Mouse (Mus musculus): ENCODE results near the gene Hcn1.

GRCm38 (mm10) chr13:117595183-117595532 is 7.0 kb upstream of the Hcn1 start:
- TF ChIP-seq POLR2A (IDR thresholded peaks at IDR 0.05; ENCODE audit: insufficient read depth, low read depth, low read length) (no peak), CTCF (IDR thresholded peaks at IDR 0.05; ENCODE audit: insufficient read depth, low read depth, low read length) (no peak)
